ENCODE assay signal across 18 mouse cellular contexts in the genomic region with DNA sequence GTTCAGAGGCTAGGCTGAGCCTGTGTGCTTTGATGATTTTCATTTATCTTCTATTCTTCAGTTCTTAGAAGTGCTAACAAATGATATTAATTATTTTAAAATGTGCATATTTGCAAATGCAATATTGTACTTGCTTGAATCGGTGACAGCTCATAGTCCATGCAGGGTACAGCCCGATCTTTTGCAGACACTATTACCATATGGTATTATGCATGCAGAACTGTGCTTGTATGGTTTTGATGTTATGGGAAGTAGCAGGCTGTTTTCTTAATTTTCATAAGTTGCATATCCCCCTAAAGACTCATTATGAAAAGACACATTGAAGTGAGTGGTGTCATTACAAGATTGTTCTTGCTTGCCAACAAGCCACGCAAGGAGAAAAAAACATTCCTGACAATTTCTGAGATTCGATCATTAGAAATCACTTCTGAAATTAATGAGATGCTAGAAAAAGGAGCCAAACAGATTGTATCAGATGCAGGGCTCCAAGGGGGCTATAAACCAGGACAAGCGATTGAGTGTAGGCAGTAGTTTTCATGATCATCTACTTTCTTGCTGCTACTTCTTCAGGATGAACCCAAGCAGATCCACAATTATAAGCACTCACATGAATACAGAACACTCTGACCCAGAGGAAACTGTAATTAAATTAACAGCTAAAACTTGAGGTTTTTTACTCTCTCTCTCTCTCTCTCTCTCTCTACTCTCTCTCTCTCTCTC.
DNase-seq lines count a peak whose midpoint lies in the region; ATAC-seq lines count a peak whose summit lies in the region.
"Had no signal": no experiment of that assay in that cellular context is flagged by ENCODE, and none has a peak within 500 bp of the region (broad histone marks: within the 10 kb centered on the region; RNA-seq: fewer than 3 reads in every experiment).

No protein-coding gene starts in this region.

- H3K27ac ChIP-seq in forebrain, embryonic 12.5 days = peak overlapping the region; percentile 38; the same call in 1 of the 2 replicates
- peak overlapping the region; percentile 86 for H3K27ac ChIP-seq in forebrain, embryonic 15.5 days (replicated peaks)
- no peak overlapping the region; the same call in 1 of the 2 replicates for H3K27ac ChIP-seq in midbrain, embryonic 15.5 days
- H3K27ac ChIP-seq: embryonic facial prominence, embryonic 13.5 days; heart, embryonic 10.5 days; kidney, postnatal 0 days; macrophage had no signal

- no peak overlapping the region for H3K4me3 ChIP-seq in forebrain, embryonic 12.5 days (replicated peaks)
- no peak overlapping the region for H3K4me3 ChIP-seq in forebrain, embryonic 15.5 days
- no peak overlapping the region for H3K4me3 ChIP-seq in midbrain, embryonic 15.5 days
- H3K4me3 ChIP-seq: embryonic facial prominence, embryonic 13.5 days; erythroblast, embryonic 14.5 days; heart, embryonic 10.5 days; myocyte; neural tube, embryonic 13.5 days had no signal

- H3K4me1 ChIP-seq in forebrain, embryonic 12.5 days = peaks cover 7% of the 10 kb centered on the region
- peaks cover 31% of the 10 kb centered on the region for H3K4me1 ChIP-seq in forebrain, embryonic 15.5 days
- H3K4me1 ChIP-seq in midbrain, embryonic 15.5 days = peaks cover 6% of the 10 kb centered on the region
- H3K4me1 ChIP-seq: heart, embryonic 10.5 days had no signal

- H3K36me3 ChIP-seq in forebrain, embryonic 12.5 days (replicated peaks) = no peaks in the 10 kb centered on the region
- H3K36me3 ChIP-seq in forebrain, embryonic 15.5 days = no peaks in the 10 kb centered on the region
- no peaks in the 10 kb centered on the region for H3K36me3 ChIP-seq in midbrain, embryonic 15.5 days (replicated peaks)
- H3K36me3 ChIP-seq: embryonic facial prominence, embryonic 13.5 days; heart, embryonic 10.5 days; neural tube, embryonic 13.5 days had no signal

- 73% methylated on average over 5 of the region's 5 CpGs for WGBS in forebrain, embryonic 12.5 days
- WGBS in forebrain, embryonic 15.5 days = 46% methylated on average over 5 of the region's 5 CpGs
- 55% methylated on average over 5 of the region's 5 CpGs for WGBS in midbrain, embryonic 15.5 days

- H3K9me3 ChIP-seq in forebrain, embryonic 12.5 days = no peaks in the 10 kb centered on the region
- no peaks in the 10 kb centered on the region for H3K9me3 ChIP-seq in forebrain, embryonic 15.5 days
- H3K9me3 ChIP-seq in midbrain, embryonic 15.5 days = no peaks in the 10 kb centered on the region
- H3K9me3 ChIP-seq: embryonic facial prominence, embryonic 13.5 days; heart, embryonic 10.5 days; neural tube, embryonic 13.5 days had no signal

- H3K9ac ChIP-seq in forebrain, embryonic 12.5 days = no peak overlapping the region
- H3K9ac ChIP-seq in forebrain, embryonic 15.5 days (replicated peaks) = no peak overlapping the region
- no peak overlapping the region for H3K9ac ChIP-seq in midbrain, embryonic 15.5 days
- H3K9ac ChIP-seq: embryonic facial prominence, embryonic 13.5 days; neural tube, embryonic 13.5 days had no signal

- DNase-seq in layer of hippocampus, adult 11-12 months (ENCODE audit: low spot score) = peak; percentile 8
- DNase-seq in layer of hippocampus, postnatal 25 days (ENCODE audit: extremely low spot score in 1 of 2, low spot score in 1 of 2) = no peak
- DNase-seq in frontal cortex, postnatal 14 days (ENCODE audit: low spot score in 2 of 2) = no peak
- DNase-seq in thymus, postnatal 4 days = no peak
- DNase-seq: adrenal gland, adult 8-10 months; heart, postnatal 4 days; kidney, adult 2 months; thymus, postnatal 14 days had no signal

- no peaks in the 10 kb centered on the region for H3K27me3 ChIP-seq in forebrain, embryonic 12.5 days
- no peaks in the 10 kb centered on the region for H3K27me3 ChIP-seq in forebrain, embryonic 15.5 days
- no peaks in the 10 kb centered on the region for H3K27me3 ChIP-seq in midbrain, embryonic 15.5 days (replicated peaks)
- H3K27me3 ChIP-seq: embryonic facial prominence, embryonic 13.5 days; neural tube, embryonic 13.5 days had no signal

- no peak for ATAC-seq in forebrain, embryonic 12.5 days (ENCODE audit: low FRiP score)
- peak; percentile 77 for ATAC-seq in forebrain, embryonic 15.5 days (replicated peaks)
- peak; percentile 77 for ATAC-seq in midbrain, embryonic 15.5 days (replicated peaks)

- H3K4me2 ChIP-seq in forebrain, embryonic 12.5 days = no peak overlapping the region
- H3K4me2 ChIP-seq in forebrain, embryonic 15.5 days (replicated peaks) = no peak overlapping the region
- H3K4me2 ChIP-seq in midbrain, embryonic 15.5 days = no peak overlapping the region
- H3K4me2 ChIP-seq: embryonic facial prominence, embryonic 13.5 days; neural tube, embryonic 13.5 days had no signal
